Mouse (Mus musculus) stomach, postnatal 0 days (tissue): ENCODE measurements at regions not wholly inside any gene's neighbourhood (a gene's known extent, or its start where the extent isn't known, plus 50 kb on each side); places are given as distances from the start of the nearest gene placed in this dataset.

Source experiments
- CTCF ChIP-seq: IDR thresholded peaks from 2 replicates; pipeline ENCODE4 v1.5.1; 2016; ENCODE audit warnings: antibody characterized with exemption, low read depth, mild to moderate bottlenecking, moderate library complexity
- EP300 ChIP-seq: optimal IDR thresholded peaks from 2 replicates; pipeline ENCODE3; 2016; ENCODE audit warnings: antibody characterized with exemption

DNA sequence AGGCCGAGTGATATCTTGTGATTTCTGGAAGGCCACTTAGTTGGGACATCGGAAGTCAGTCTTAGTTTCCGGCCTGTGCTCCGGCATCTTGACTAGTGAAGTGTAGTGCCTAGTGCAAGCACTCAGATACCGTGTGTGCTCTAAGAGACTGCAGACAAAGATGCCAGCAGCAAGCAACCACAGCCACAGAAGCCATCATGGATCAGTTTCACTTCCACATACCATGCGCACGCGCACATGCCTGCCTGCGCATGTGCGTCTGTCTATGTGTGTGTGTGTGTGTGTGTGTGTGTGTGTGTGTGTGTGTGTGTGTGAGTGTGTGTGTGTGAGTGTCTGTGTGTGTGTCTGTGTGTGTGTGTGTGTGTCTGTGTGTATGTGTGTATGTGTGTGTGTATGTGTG, 177.4 kb downstream of the Irs2 start:
- TF ChIP-seq CTCF (no peak), EP300 (no peak)
